Mouse (Mus musculus) embryonic fibroblast, embryonic 13.5 days (primary cell): ENCODE measurements around the gene Lcor.

Source experiments
- CTCF ChIP-seq: IDR thresholded peaks from 2 replicates; pipeline ENCODE4 v1.5.1; 2011; ENCODE audit warnings: mild to moderate bottlenecking, control low read depth, low read length, moderate library complexity, borderline replicate concordance; ENCODE audit not compliant: insufficient read depth
- POLR2A ChIP-seq: IDR thresholded peaks from 2 replicates; pipeline ENCODE4 v1.6.1; 2011; ENCODE audit warnings: low read depth, mild to moderate bottlenecking, control low read depth, low read length, moderate library complexity

DNA sequence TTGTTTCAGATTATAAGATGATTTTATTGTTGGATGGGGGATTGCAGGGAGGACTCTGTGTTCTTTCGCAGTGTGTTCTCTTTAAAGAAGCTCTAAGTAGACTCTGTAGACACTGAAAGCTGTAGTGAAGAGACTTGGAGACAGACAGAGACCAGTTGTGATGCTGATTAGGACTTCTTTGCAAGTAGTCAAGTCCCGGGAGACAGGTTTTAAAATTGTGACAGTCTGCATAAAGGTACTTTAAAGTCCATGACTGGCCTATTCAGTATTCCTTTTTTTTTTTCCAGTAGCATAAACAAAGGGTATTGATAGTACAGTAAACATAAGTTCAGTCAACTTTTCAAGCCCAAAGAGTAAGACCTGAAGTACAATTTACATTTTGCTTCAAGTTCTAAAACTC lies 39.8 kb downstream of the Lcor start:
- no peak for TF ChIP-seq CTCF
- TF ChIP-seq POLR2A, result no peak
